Mouse (Mus musculus) testis, adult 2 months (tissue): Measurements from ENCODE around the gene Spata5.

Source experiments
- CTCF ChIP-seq: fragments of 200-500 bp; IDR thresholded peaks from 2 replicates; pipeline ENCODE4 v1.5.1; 2012; ENCODE audit warnings: low read depth, mild to moderate bottlenecking, inconsistent platforms, low read length, moderate library complexity; ENCODE audit not compliant: control insufficient read depth, insufficient read depth, insufficient replicate concordance
- POLR2A ChIP-seq: fragments of 200-500 bp; IDR thresholded peaks from 2 replicates; pipeline ENCODE4 v1.6.1; 2012; ENCODE audit warnings: low read depth, mild to moderate bottlenecking, inconsistent platforms, low read length, moderate library complexity; ENCODE audit not compliant: control insufficient read depth

DNA sequence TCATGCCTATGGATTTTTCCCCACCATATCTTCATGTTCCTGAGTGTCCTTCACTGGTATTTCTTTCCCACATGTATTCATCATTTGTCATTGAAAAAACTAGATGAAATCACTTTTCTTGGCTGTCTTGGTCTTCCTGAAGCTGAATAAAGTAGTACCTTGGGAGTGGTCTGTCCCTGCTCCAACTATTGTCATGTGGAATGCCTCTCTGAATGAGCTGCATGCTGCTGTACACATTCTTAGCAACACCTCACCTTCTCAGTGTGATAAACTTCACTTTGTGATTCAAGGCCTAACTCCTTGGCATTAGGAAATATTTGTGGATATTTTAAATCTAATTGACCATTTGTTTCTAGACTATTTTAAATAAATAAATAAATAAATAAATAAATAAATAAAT lies 98.9 kb downstream of the Spata5 start:
- TF ChIP-seq POLR2A (no peak), CTCF (no peak)
